Mouse (Mus musculus): ENCODE measurements around the gene P2ry6. TPM values are rescaled to one million over a fixed set of nuclear protein-coding genes. Genes with fewer than 3 reads are reported as not detected.

The P2ry6 gene
- total and polyA plus RNA-seq, 2 experiments from 2014 or later: 3.5 to 4.5 TPM

- H3K9ac ChIP-seq (replicated peaks; ENCODE audit: low read depth, low read length): peak overlapping the region; percentile 77; the same call in 1 of the 2 replicates
- no peaks in the 10 kb centered on the region for H3K9me3 ChIP-seq (replicated peaks; ENCODE audit: control insufficient read depth, low read length)
- 34% methylated on average over 9 of the region's 9 CpGs for WGBS
- peak overlapping the region; percentile 69 for H3K4me2 ChIP-seq (ENCODE audit: low read depth, low read length)
- H3K4me1 ChIP-seq (ENCODE audit: control insufficient read depth, insufficient read depth): peaks cover 63% of the 10 kb centered on the region
- peak overlapping the region; percentile 68 for H3K4me3 ChIP-seq (ENCODE audit: low read depth, low read length)
- TF ChIP-seq CTCF (IDR thresholded peaks at IDR 0.05; ENCODE audit: low read depth) (no peak), EP300 (IDR thresholded peaks at IDR 0.05; ENCODE audit: low read depth) (no peak)
- no peaks in the 10 kb centered on the region for H3K27me3 ChIP-seq (ENCODE audit: control insufficient read depth, insufficient read depth, low read length)
- H3K36me3 ChIP-seq (replicated peaks; ENCODE audit: control insufficient read depth, insufficient read depth, low read length): no peaks in the 10 kb centered on the region
- H3K27ac ChIP-seq (ENCODE audit: low read depth): no peak overlapping the region
- ATAC-seq (ENCODE audit: insufficient read depth, low read depth): no peak
- DNase-seq (ENCODE audit: low spot score): peak; percentile 4
These were observed 46.0 kb downstream of the P2ry6 start for GRCm38 (mm10) chr7:100928456-100928855.

DNA sequence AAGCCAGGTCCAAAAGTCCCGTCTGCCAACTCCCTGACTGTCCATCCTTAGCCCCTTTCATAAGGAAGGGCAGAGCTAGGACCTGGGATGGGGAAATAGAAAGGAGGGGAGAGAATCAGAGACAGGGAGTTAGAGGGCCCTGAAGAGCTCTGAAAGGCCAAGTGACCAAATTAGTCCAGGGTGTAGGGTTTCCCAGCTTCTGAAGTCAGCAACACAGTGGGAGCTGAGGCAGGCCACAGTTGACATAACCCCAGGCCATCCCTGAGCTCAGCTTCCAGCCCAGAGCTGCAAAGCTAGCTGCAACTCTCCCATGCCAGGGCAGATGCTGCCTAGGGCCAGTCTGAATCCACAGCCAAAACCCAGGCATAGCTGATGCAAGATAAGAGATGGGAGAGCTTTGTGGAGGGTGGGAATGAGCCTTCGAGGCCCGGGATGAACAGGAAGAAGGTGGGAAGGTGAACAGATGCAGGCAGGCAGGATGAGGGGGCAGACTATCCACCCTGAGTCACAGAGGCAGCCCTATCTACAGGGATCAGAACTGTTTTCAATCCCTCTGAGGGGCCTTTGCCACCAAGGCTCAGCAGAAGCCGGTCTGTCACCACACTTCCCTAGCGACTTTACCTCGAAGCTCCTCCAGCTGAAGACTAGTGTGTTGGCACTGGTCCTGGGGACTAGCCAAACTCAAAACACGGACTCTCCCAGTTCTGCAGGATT, 47.0 kb downstream of the P2ry6 start:
- WGBS: 8% methylated on average over 7 of the region's 7 CpGs
- no peaks in the 10 kb centered on the region for H3K27me3 ChIP-seq (ENCODE audit: control insufficient read depth, insufficient read depth, low read length)
- DNase-seq (ENCODE audit: low spot score) (peak; percentile 7), ATAC-seq (ENCODE audit: insufficient read depth, low read depth) (no peak)
- no peaks in the 10 kb centered on the region for H3K36me3 ChIP-seq (replicated peaks; ENCODE audit: control insufficient read depth, insufficient read depth, low read length)
- H3K27ac ChIP-seq (ENCODE audit: low read depth): peak overlapping the region; percentile 33; the same call in 1 of the 2 replicates
- H3K9me3 ChIP-seq (replicated peaks; ENCODE audit: control insufficient read depth, low read length): no peaks in the 10 kb centered on the region
- H3K9ac ChIP-seq (replicated peaks; ENCODE audit: low read depth, low read length): peak overlapping the region; percentile 77; the same call in 1 of the 2 replicates
- TF ChIP-seq EP300 (IDR thresholded peaks at IDR 0.05; ENCODE audit: low read depth) (no peak), CTCF (IDR thresholded peaks at IDR 0.05; ENCODE audit: low read depth) (no peak)
- H3K4me3 ChIP-seq (ENCODE audit: low read depth, low read length): peak overlapping the region; percentile 68
- H3K4me2 ChIP-seq (ENCODE audit: low read depth, low read length): peak overlapping the region; percentile 69
- peaks cover 74% of the 10 kb centered on the region for H3K4me1 ChIP-seq (ENCODE audit: control insufficient read depth, insufficient read depth)

DNA sequence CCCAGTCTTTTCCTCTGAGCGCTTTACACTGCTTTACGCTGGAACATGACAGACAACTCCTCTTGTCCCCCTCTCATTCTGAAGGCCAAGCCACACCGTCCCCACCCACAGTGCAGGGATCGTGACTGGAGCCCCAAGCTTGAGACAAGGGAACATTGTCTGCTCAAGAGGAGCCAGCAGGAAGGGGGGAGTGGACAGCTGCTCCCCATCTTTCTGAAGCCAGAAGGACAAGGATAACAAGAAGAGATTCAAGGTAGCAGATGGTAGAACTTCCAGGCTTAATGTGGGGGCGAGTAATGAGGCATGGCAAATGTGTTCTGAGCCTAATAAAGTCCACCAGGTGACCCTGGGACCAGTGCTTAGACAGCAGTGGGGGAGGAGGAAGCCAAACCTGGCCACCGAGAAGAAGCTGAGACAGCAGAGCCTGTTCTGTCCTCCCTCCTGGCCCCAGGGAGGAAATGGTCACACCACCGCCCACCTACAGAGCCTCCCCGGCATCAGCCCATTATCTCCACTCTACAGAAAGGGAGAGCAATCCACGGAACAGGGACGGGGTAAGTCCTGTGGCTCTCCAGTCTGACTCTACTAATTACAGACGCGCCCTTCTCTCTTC, 48.0 kb downstream of the P2ry6 start:
- ATAC-seq (ENCODE audit: insufficient read depth, low read depth) (no peak), DNase-seq (ENCODE audit: low spot score) (peak; percentile 3)
- Histone ChIP-seq H3K9me3 (replicated peaks; ENCODE audit: control insufficient read depth, low read length) (no peaks in the 10 kb centered on the region), H3K9ac (replicated peaks; ENCODE audit: low read depth, low read length) (peak overlapping the region; percentile 43; the same call in 1 of the 2 replicates), H3K4me1 (ENCODE audit: control insufficient read depth, insufficient read depth) (peaks cover 79% of the 10 kb centered on the region), H3K36me3 (replicated peaks; ENCODE audit: control insufficient read depth, insufficient read depth, low read length) (peaks cover 6% of the 10 kb centered on the region; the same call in 1 of the 2 replicates), H3K27ac (ENCODE audit: low read depth) (peak overlapping the region; percentile 59), H3K4me3 (ENCODE audit: low read depth, low read length) (peak overlapping the region; percentile 68), H3K4me2 (ENCODE audit: low read depth, low read length) (peak overlapping the region; percentile 69), H3K27me3 (ENCODE audit: control insufficient read depth, insufficient read depth, low read length) (no peaks in the 10 kb centered on the region)
- TF ChIP-seq EP300 (IDR thresholded peaks at IDR 0.05; ENCODE audit: low read depth) (no peak), CTCF (IDR thresholded peaks at IDR 0.05; ENCODE audit: low read depth) (no peak)
- 31% methylated on average over 12 of the region's 12 CpGs for WGBS

- peak overlapping the region; percentile 69 for H3K4me2 ChIP-seq (ENCODE audit: low read depth, low read length)
- peak overlapping the region; percentile 21 for H3K4me3 ChIP-seq (ENCODE audit: low read depth, low read length)
- H3K27me3 ChIP-seq (ENCODE audit: control insufficient read depth, insufficient read depth, low read length): no peaks in the 10 kb centered on the region
- TF ChIP-seq CTCF (IDR thresholded peaks at IDR 0.05; ENCODE audit: low read depth) (no peak), EP300 (IDR thresholded peaks at IDR 0.05; ENCODE audit: low read depth) (no peak)
- peak overlapping the region; percentile 59 for H3K27ac ChIP-seq (ENCODE audit: low read depth)
- peaks cover 13% of the 10 kb centered on the region; the same call in 1 of the 2 replicates for H3K36me3 ChIP-seq (replicated peaks; ENCODE audit: control insufficient read depth, insufficient read depth, low read length)
- no peaks in the 10 kb centered on the region for H3K9me3 ChIP-seq (replicated peaks; ENCODE audit: control insufficient read depth, low read length)
- ATAC-seq (ENCODE audit: insufficient read depth, low read depth): no peak
- peaks cover 84% of the 10 kb centered on the region for H3K4me1 ChIP-seq (ENCODE audit: control insufficient read depth, insufficient read depth)
- H3K9ac ChIP-seq (replicated peaks; ENCODE audit: low read depth, low read length): peak overlapping the region; percentile 27; the same call in 1 of the 2 replicates
- DNase-seq (ENCODE audit: low spot score): no peak
- WGBS: 26% methylated on average over 10 of the region's 10 CpGs
These were observed 49.6 kb downstream of the P2ry6 start for GRCm38 (mm10) chr7:100924674-100925445.

DNA sequence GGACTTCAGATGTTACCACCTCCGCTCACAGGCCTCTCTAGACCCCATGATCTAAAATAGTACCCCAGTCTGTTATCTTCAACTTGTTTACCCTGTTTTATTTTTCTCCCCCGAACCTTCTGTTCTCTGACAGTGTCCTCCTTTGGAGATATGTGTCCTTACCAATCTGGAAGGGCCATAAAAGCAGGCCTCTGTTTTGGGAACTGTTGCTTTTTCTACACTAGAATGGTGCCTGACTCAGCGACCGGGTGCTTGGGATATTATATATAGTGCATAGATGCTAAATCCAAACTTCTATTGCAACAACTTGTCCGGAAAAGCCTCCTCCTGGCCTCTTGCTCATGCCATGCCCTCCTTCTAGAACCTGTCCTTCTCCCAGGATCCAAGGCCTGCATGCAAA, 50.2 kb downstream of the P2ry6 start:
- Histone ChIP-seq H3K27me3 (ENCODE audit: control insufficient read depth, insufficient read depth, low read length) (no peaks in the 10 kb centered on the region), H3K9me3 (replicated peaks; ENCODE audit: control insufficient read depth, low read length) (no peaks in the 10 kb centered on the region), H3K9ac (replicated peaks; ENCODE audit: low read depth, low read length) (no peak overlapping the region), H3K36me3 (replicated peaks; ENCODE audit: control insufficient read depth, insufficient read depth, low read length) (peaks cover 13% of the 10 kb centered on the region; the same call in 1 of the 2 replicates), H3K27ac (ENCODE audit: low read depth) (no peak overlapping the region), H3K4me1 (ENCODE audit: control insufficient read depth, insufficient read depth) (peaks cover 85% of the 10 kb centered on the region), H3K4me2 (ENCODE audit: low read depth, low read length) (peak overlapping the region; percentile 69), H3K4me3 (ENCODE audit: low read depth, low read length) (no peak overlapping the region)
- no peak for TF ChIP-seq CTCF (IDR thresholded peaks at IDR 0.05; ENCODE audit: low read depth)
- no peak for DNase-seq (ENCODE audit: low spot score)
- no peak for ATAC-seq (ENCODE audit: insufficient read depth, low read depth)
- WGBS: 64% methylated on average over 5 of the region's 5 CpGs
